Mouse (Mus musculus) NIH3T3 (cell line): ENCODE measurements around the gene Ogfr.

Source experiments
- DNase-seq: peaks from one replicate; pipeline ENCODE4 v3.0.0-alpha.2; 2012; ENCODE audit warnings: low read depth

Gene Ogfr

GRCm38 (mm10) chr2:180604781-180605180 lies 15.7 kb downstream of the Ogfr start:
- DNase-seq, result no peak

DNA sequence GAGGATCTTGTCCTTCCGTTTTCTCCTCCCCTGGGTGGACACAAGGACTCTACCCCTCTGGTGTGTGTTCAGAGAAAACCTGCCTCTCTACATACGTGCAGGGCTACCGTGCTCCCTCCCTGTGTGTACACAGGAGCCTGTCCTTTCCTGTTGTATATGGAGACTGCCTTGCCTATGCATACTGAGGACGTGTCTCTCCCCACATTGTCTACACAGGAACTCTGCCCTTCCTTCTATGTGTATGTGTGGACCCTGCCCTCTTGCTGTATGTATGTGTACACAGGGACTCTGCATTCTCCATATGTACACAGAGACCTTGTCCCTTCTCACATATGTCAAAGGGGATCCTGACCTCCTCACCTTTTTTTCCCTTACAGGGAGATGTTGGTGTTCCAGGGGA lies 21.2 kb downstream of the Ogfr start:
- no peak for DNase-seq

DNA sequence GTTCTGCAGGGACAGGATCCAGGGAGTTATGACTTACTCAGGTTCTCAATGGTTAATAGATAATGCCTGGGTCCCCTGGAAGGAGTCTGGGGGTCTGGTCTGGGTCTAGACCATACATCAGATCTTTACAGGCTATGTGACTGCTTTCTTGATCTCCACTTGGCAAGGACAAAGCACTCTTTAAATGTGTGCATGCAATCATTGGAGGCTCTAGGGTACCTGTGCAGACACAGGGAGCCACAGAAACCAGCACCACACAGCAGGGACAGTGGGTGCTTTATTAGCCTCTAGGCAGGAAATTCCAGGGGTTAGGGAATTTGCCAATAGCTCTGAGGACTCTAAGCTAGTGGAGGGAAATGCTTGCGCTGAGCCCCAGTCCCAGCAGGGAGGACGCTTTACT lies 22.8 kb downstream of the Ogfr start:
- no peak for DNase-seq

DNA sequence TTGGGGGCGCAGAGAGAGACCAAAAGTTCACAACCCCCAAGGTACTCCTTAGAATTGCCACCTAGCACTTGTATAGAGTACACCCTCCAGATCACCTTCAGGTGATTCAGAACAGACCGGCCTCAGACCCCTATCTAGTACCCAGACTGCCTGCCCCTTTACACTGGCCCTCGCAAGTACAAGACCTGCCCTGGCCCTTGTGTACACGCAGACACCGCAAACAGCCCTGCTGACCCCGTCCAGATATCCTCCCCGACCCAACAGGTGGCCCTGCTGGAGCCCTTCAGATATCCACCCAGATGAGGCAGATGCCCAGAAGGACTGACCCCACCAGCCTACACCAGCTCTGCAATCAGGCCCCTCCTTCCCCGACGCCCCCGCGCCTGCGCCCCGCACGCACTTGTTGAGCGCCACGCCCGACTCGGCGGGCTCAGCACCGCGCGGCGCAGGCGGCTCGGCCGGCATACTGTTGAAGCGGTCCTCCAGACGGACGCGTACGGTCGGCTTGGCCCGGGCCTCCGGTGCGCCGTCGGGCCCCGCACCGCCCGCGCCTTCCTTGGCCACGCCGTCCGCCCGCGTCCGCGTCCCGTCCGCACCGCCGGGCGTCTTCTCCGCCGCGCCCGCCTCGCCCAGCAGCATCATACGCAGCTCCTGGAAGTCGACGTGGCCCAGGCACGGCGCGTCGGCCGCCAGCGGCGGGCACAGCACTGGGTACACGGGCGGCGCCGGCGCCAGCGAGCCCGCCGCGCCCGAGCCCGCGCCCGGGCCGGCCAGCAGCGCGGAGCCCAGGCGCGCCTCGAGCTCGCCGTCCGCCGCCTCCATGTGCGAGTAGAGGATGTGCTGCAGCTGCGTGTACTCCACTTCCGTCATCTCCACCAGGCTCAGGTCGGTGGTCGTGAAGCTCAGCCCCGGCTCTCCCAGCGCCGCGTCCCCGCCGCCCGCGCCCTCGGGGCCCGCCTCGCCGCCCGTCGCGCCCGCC lies 52.8 kb downstream of the Ogfr start:
- DNase-seq, result no peak

- DNase-seq, result no peak
Observed at GRCm38 (mm10) chr2:180642555-180643260, 53.7 kb downstream of the Ogfr start, which contains the start of gene Tcfl5. Gene Tcfl5 (minus strand): TSS chr2:180642708.

DNA sequence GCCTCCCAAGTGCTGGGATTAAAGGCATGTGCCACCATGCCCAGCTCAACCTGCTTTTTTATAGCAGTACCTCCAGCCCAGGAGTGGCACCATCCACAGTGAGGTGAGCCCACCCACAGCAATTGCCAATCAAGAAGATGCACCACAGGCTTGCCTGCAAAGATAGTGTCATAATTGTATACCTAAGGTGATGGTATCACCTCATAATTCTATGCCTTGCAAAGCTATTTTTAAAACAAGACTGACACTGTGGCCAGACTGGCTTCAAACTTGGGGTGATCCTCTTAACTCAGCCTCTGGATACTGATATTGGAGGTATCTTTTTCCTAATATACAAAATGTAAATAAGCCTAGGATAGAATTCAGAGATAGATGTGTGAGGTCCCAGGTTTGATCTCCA lies 54.6 kb downstream of the Ogfr start:
- no peak for DNase-seq
